Mouse (Mus musculus): Measurements from ENCODE around the gene Rcsd1. TPM values are rescaled to one million over a fixed set of nuclear protein-coding genes. Genes with fewer than 3 reads are reported as not detected.

The Rcsd1 gene
- polyA plus RNA-seq, 1 experiment = 0.04 TPM

DNA sequence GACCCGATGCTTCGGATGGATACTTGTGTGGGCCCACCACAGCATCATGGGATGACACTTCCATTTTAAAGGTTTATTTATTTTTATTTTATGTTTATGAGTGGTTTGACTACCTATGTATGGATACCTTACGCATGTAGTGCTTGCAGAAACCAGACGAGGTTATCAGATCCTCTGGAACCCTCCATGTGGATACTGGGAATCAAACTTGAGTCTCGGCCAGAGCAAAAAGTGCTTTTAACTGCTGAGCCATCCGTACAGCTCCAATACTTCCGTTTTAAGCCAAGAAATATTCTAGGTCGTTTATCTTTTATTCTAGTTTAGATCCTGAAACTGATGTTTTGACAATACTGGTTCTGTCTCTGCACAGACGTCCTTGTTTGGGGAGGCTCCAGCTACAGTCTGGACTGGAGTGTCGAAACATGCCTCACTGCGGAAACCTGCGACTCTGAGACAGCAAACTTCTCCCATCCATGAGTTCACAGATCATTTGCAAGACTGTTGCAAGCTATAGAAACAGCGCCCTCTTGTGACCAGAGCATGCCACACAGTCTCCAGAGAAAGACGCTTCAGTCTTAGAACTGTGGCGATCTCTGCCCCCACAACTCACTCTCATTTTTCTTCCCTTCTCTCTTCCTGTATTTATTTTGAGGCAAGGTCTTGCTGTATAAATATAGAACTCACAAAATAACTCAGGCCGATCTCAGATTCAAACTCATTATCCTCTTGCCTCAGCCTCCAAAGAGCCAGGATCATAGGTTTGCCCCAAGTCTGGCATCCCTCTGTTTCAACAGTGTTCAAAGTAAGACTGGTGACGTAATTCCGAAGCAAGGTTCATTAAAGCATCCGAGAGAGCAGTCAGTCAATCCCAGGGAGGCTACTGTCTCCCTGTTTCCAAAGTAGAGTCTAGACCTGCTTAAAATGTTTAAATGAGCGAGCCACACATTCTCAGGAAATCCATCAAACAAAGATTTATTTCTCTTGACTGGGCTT lies 26.6 kb upstream of the Rcsd1 start:
- no peaks in the 10 kb centered on the region for H3K79me2 ChIP-seq (ENCODE audit: control insufficient read depth, insufficient read depth)
- peak overlapping the region; percentile 57 for H3K4me2 ChIP-seq (ENCODE audit: low read depth)
- no peak overlapping the region for H3ac ChIP-seq (ENCODE audit: control insufficient read depth, insufficient read length)
- TF ChIP-seq MYOG (IDR thresholded peaks at IDR 0.05; ENCODE audit: control insufficient read depth in 1 of 3, insufficient read depth in 1 of 3, insufficient read length in 2 of 3, low read depth in 2 of 3) (no peak), MYOD1 (IDR thresholded peaks at IDR 0.05; ENCODE audit: control insufficient read depth in 1 of 3, insufficient read length in 2 of 3, low read depth in 2 of 3) (no peak), MAX (IDR thresholded peaks at IDR 0.05; ENCODE audit: low read depth) (no peak)
- peaks cover 27% of the 10 kb centered on the region for H3K27me3 ChIP-seq (ENCODE audit: control insufficient read depth, insufficient read depth, insufficient read length)
- H3K4me3 ChIP-seq = no peak overlapping the region
- no peaks in the 10 kb centered on the region for H3K36me3 ChIP-seq (ENCODE audit: control insufficient read depth, insufficient read depth)

DNA sequence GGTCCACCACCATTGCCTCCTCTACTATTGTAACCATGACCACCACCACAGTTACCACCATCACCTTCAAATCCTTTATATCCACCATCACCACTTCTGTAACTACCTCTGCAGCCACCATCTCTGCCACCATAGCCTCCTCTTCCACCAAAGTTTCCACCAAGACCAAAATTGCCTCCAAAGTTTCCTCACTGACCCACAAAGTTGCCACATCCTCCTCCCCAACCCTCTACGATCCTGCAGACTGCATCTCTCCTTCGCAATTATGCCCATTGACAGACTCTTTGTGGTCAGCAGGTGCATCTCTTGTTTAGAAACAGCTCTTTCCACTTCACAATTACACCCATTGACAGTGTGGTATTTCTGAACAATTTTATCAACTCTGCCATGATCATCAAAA lies 25.3 kb upstream of the Rcsd1 start:
- peaks cover 21% of the 10 kb centered on the region for H3K27me3 ChIP-seq (ENCODE audit: control insufficient read depth, insufficient read depth, insufficient read length)
- H3K36me3 ChIP-seq (ENCODE audit: control insufficient read depth, insufficient read depth) = no peaks in the 10 kb centered on the region
- TF ChIP-seq TCF12 (IDR thresholded peaks at IDR 0.05; ENCODE audit: insufficient read depth, poor library complexity, severe bottlenecking) = no peak
- no peak for TF ChIP-seq SRF (IDR thresholded peaks at IDR 0.05; ENCODE audit: control insufficient read depth, insufficient read length, low read depth)
- TF ChIP-seq CEBPB (IDR thresholded peaks at IDR 0.05; ENCODE audit: insufficient read depth, poor library complexity, severe bottlenecking) = no peak
- no peak for TF ChIP-seq MYOG (IDR thresholded peaks at IDR 0.05; ENCODE audit: control insufficient read depth in 1 of 3, insufficient read depth in 1 of 3, insufficient read length in 2 of 3, low read depth in 2 of 3)
- H3K4me3 ChIP-seq = no peak overlapping the region
- H3K79me2 ChIP-seq (ENCODE audit: control insufficient read depth, insufficient read depth) = no peaks in the 10 kb centered on the region
- H3ac ChIP-seq (ENCODE audit: control insufficient read depth, insufficient read length) = no peak overlapping the region
- H3K4me2 ChIP-seq (ENCODE audit: low read depth) = no peak overlapping the region

DNA sequence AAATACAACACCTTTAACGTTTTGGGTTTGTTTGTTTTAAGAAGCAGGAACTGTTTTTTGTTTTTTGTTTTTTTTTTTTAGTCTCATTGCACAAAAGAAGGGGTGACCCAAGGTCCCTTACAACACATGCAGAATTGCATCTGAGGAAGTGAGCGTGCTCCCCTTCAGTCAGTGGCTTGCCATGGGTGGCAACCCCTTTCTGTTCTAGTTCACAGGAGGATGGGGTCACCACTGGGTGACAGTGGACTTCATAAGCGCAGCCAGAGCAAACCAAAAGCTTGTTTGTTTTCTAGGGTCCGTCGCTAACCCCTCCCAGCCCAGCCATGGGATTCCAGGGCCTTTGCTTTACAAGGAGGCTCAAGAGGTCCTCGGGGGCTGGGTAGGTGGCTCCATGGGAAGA lies 22.0 kb upstream of the Rcsd1 start:
- no peak overlapping the region for H3K4me2 ChIP-seq (ENCODE audit: low read depth)
- H3K27me3 ChIP-seq (ENCODE audit: control insufficient read depth, insufficient read depth, insufficient read length) = peaks cover 11% of the 10 kb centered on the region
- no peaks in the 10 kb centered on the region for H3K79me2 ChIP-seq (ENCODE audit: control insufficient read depth, insufficient read depth)
- TF ChIP-seq MAX (IDR thresholded peaks at IDR 0.05; ENCODE audit: low read depth) = no peak
- no peaks in the 10 kb centered on the region for H3K36me3 ChIP-seq (ENCODE audit: control insufficient read depth, insufficient read depth)
- no peak overlapping the region for H3ac ChIP-seq (ENCODE audit: control insufficient read depth, insufficient read length)
- no peak overlapping the region for H3K4me3 ChIP-seq

DNA sequence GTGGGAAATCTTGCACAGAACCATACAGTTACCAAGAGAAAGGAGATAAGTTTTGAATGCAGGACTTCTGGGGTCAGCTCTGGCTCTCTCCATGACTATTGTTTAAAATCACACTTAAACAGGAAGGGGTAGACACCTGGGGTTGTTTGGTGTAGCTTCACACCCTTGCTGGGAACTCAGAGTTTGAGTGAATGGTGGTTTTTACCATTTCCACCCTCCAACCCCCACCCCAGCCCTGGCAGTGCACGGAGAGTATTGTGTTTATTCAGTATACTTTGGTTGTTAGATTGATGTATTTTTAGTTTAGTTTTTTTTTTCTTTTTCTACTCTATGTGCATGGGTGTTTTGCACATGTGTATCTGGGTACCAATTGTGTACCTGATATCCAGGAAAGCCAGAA lies 20.6 kb upstream of the Rcsd1 start:
- Histone ChIP-seq H3K27me3 (ENCODE audit: control insufficient read depth, insufficient read depth, insufficient read length) (peaks cover 15% of the 10 kb centered on the region), H3K4me2 (ENCODE audit: low read depth) (no peak overlapping the region), H3K4me3 (no peak overlapping the region), H3K36me3 (ENCODE audit: control insufficient read depth, insufficient read depth) (no peaks in the 10 kb centered on the region), H3ac (ENCODE audit: control insufficient read depth, insufficient read length) (no peak overlapping the region), H3K79me2 (ENCODE audit: control insufficient read depth, insufficient read depth) (no peaks in the 10 kb centered on the region)
- TF ChIP-seq MYOG (IDR thresholded peaks at IDR 0.05; ENCODE audit: control insufficient read depth in 1 of 3, insufficient read depth in 1 of 3, insufficient read length in 2 of 3, low read depth in 2 of 3) (no peak), REST (IDR thresholded peaks at IDR 0.05; ENCODE audit: insufficient read depth, insufficient read length) (no peak), POLR2AphosphoS2 (IDR thresholded peaks at IDR 0.05; ENCODE audit: insufficient read length, low read depth) (no peak), E2F4 (IDR thresholded peaks at IDR 0.05; ENCODE audit: insufficient read depth) (no peak), POLR2A (IDR thresholded peaks at IDR 0.05; ENCODE audit: insufficient read length, low read depth) (no peak), CEBPB (IDR thresholded peaks at IDR 0.05; ENCODE audit: insufficient read depth, poor library complexity, severe bottlenecking) (no peak), MYOD1 (IDR thresholded peaks at IDR 0.05; ENCODE audit: control insufficient read depth in 1 of 3, insufficient read length in 2 of 3, low read depth in 2 of 3) (no peak), SRF (IDR thresholded peaks at IDR 0.05; ENCODE audit: control insufficient read depth, insufficient read length, low read depth) (no peak), TCF12 (IDR thresholded peaks at IDR 0.05; ENCODE audit: insufficient read depth, poor library complexity, severe bottlenecking) (no peak), TCF3 (IDR thresholded peaks at IDR 0.05; ENCODE audit: insufficient read length, low read depth) (no peak)

DNA sequence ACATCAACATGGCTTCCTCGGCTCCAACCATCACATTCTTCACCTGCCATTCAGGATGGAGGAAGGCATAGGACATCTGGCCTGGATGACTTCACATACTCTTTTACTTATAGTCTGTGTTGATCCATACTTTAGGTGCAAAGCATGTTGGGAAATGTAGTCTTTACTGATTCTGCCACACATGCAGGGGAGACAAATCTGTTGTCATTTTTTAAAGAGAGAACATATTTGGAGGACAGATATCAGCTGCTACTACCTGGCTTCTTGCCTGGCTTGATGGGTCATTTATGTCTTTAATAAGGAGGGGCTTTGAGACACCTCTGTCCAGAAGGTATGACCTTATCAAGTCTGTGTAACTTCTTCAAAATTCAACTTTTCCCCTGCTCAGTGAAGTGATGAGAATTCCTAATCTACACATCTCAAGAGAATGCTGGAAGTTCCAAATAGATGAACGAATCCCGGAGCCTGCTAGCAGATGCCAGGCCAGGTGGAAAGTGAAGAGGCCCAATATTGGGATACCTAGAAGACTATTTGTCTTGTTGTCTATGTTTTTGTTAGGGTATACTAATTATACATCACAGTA lies 18.6 kb upstream of the Rcsd1 start:
- Histone ChIP-seq H3ac (ENCODE audit: control insufficient read depth, insufficient read length) (no peak overlapping the region), H3K79me2 (ENCODE audit: control insufficient read depth, insufficient read depth) (no peaks in the 10 kb centered on the region), H3K4me2 (ENCODE audit: low read depth) (no peak overlapping the region), H3K4me3 (no peak overlapping the region), H3K36me3 (ENCODE audit: control insufficient read depth, insufficient read depth) (no peaks in the 10 kb centered on the region), H3K27me3 (ENCODE audit: control insufficient read depth, insufficient read depth, insufficient read length) (peaks cover 15% of the 10 kb centered on the region)
- TF ChIP-seq CEBPB (IDR thresholded peaks at IDR 0.05; ENCODE audit: insufficient read depth, poor library complexity, severe bottlenecking) (no peak), MYOG (IDR thresholded peaks at IDR 0.05; ENCODE audit: control insufficient read depth in 1 of 3, insufficient read depth in 1 of 3, insufficient read length in 2 of 3, low read depth in 2 of 3) (no peak), POLR2A (IDR thresholded peaks at IDR 0.05; ENCODE audit: insufficient read length, low read depth) (no peak)

All from myocyte (in vitro differentiated cells).